Mouse (Mus musculus) gastrocnemius, postnatal 36 days (tissue): ENCODE results near the gene Sdccag8. TPM values are rescaled to one million over a fixed set of nuclear protein-coding genes. Genes with fewer than 3 reads are reported as not detected.
A peak's percentile ranks its signal among the peaks of the same experiment; 100 is the strongest.

Experiments
- DNase-seq, 2 experiments: peaks; one replicate each; pipeline ENCODE4 v3.0.0; 2022
- intact Hi-C: fragments of 180-260 bp; cut with DNase I; formaldehyde crosslinking; loops from one replicate; pipeline ENCODE4 v1.15.1; 2025
- total RNA-seq, 2 experiments: library from RNA; stranded (reverse); gene quantifications; 2 replicates each; pipeline ENCODE4 v1.2.3; 2021

The Sdccag8 gene
- total RNA-seq, 2 experiments from 2014 or later, result 3.0 to 5.7 TPM

DNA sequence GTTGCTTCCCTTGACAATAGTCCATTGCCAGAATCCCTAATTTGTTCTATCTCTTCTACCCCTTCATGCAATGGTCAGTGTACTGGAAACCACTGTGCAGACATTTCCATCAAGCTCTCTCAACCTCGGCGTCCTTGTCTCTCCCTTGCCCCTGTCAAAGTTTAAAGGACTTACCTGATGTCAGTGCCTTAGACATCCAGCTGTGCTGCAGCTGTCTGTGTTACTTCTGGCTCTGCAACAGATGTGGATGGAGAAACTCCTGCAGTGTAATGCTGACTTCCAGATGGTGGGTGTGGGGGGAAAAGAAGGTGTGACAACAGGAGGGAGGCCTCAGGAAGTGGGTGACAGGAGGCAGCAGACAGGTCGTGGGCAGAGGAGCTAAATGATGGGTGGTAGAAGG, 57.5 kb downstream of the Sdccag8 start:
- no peak for DNase-seq
- intact Hi-C loops, result no loop called here

DNA sequence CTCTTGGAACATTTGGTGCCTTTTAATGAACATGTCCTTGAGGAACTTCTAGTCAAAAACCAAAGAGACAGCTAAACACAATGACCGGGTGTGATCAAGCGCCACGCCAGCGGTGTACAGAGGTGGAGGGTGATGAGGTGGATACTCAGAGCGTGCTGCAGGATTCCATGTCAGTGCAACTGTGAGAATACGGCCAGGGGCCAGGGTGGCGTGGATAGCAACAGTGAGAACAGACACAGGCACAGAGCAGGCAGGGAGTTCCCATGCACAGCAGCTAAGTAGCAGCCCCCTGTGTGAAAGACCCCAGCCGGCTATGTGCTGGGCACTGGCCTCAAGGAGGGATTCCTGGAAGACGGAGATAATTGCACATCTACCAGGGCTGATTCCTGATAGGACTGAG, 59.0 kb downstream of the Sdccag8 start:
- intact Hi-C loops, result no loop called here
- no peak for DNase-seq

DNA sequence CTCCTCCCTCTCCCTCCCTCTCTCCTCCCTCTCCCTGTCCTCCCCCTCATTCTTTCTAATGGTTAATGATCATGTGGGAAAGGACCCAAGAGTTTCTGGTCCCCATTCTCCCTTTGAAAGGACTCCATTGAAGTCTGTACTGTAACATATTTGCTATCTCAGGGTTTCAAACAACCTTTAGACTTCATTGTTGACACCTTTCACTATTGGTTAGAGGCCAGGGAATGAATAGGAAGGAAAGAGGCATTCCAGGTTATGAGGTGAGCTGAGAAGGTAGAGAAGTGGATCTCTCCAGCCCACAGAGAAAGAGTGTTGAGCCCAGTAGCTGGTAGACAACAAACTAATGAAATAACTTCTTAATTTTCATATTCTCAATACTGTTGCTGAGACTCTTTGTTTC, 59.7 kb downstream of the Sdccag8 start:
- intact Hi-C loops, result no loop called here
- no peak for DNase-seq

DNA sequence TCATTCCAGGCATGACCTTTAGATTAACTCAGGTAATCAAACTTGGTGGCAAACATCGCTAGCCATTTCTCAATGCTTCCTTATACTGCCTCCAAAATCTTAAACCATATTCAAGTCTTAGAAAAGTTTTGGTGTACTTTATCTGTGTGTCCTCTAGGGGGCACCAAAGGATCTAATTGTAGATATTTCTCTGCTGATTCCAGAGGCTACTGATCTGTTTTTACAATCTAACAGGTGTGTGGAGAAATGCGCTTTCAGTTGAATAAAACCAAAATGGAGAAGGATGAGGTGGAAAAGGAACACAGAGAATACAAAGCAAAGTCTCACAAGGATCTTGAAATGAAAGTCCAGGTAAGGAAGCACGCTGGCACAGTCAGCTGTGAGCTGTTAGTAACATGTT, 63.3 kb downstream of the Sdccag8 start:
- intact Hi-C loops, result loop anchor here (2.0 to 5.0 kb wide), 2 partner anchors 125 to 311 kb away; no protein-coding TSS in a partner anchor
- no peak for DNase-seq

DNA sequence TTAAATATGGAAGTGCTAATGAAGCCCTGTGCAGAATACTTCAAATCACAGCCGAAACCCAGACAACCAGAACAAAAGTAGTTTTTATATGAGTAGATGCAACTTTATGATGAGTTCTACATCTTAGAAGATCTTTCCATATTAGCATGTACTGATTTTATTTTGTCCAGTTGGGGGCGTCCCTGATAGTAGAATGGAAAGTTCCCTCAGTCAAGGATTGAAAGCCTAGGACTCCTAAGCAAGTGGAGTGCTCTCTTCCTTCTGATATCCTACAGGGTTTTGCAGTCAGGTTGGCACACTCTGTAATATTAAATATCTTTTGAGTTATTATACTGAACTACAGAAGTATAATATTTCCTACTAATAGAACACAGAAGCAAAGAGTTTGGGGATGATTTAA, 64.5 kb downstream of the Sdccag8 start:
- DNase-seq, result no peak
- intact Hi-C loops, result loop anchor here (2.0 to 5.0 kb wide), 2 partner anchors 123 to 310 kb away; no protein-coding TSS in a partner anchor

DNA sequence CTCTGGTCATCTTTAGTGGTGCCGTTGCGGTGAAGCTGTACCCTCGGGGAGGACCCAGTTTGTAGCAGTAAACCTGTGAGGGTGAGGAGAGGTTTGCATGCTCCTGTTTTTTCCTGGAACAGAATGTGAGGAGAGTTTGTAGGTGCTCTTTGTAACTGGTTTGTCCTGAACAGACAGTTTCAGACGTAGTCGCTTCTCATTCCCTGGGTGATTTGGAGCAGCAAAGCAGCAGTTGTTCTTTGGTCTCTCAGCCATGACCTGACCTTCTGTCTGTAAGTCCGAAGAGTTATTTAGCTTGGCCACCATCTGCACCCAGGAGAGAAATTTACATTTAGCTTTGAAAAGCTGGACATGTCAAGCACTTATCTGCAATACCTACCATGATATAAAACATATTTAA, 65.2 kb downstream of the Sdccag8 start:
- intact Hi-C loops, result loop anchor here (2.0 to 5.0 kb wide), 4 partner anchors 123 to 823 kb away; no protein-coding TSS in a partner anchor
- DNase-seq, result no peak

DNA sequence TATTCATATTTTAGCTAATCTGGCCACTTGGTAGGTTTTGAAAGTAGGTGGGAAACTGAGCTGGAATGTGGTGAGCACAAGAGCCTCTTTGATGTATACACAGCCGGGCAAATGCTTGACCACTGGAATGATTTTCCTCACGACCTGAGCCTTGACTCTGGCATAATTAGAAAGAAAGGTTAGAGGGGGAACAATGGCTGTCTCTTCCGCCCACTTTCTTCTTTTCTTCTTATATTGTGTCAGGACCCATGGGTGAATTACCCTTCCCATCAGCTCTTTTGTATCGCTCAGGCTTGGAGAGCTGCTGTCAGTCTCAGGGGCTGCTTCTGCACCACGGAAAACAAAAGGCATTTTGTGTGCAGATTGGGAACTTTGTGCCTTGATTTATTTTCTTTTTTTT, 65.6 kb downstream of the Sdccag8 start:
- no peak for DNase-seq
- intact Hi-C loops, result loop anchor here (5.0 kb wide), 2 partner anchors 807 to 822 kb away; no protein-coding TSS in a partner anchor

DNA sequence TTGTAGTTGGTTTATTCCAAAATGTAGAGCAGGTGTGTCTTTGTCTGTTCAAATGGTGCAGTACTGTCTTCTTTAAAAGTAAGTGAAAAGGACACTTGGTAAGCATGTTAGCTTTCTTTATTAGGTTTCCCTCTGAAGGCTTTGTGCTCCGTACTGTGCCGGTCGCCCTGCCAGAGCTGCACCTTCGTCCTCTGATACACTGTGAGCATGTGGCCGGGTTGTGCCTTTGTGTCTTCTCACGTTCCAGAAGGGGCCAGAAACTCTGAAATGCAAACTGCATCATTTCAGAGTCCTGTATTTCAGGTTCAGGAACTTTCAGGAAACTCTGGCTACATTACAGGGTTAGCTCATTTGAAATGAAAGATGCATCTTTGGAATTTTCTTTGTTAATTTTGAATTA, 66.5 kb downstream of the Sdccag8 start:
- intact Hi-C loops, result loop anchor here (5.0 kb wide), 2 partner anchors 806 to 821 kb away; no protein-coding TSS in a partner anchor

DNA sequence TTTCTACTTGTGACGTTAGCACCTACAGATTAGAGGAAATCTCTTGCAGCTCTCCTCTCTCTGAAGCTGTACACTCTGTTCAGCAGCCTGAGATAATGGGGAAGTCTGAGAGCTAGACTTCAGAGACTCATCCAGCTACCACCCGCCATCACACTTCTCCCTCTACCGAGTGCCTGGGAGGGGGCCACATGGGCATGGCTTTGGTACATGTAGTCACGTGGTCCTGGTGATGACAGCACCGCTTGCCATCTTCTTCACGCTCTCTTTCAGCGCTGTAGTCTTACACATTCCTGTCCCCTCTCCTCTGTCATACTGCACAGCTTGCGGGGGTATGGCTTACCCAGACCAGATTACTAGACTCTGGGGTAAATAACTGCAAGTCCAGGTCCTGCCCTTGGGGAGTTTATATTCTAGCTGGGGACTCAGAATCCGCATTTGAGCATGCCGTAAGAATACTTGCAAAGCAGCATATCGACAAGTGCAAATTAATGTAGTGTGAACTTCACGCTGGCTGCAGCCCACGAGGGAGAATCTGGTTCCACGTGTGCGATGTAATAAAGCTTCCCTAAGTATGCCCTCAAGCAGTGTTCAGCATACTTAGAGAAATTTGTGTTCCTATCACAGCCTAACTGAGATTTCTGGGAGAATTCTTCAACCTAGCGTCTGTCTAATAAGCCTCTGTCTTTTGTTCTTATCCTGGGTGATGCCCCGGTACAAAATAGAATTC, 70.9 kb downstream of the Sdccag8 start:
- intact Hi-C loops, result no loop called here
- no peak for DNase-seq

More for the DNA sequence above, 66.5 kb downstream of the Sdccag8 start:
- no peak for DNase-seq

DNA sequence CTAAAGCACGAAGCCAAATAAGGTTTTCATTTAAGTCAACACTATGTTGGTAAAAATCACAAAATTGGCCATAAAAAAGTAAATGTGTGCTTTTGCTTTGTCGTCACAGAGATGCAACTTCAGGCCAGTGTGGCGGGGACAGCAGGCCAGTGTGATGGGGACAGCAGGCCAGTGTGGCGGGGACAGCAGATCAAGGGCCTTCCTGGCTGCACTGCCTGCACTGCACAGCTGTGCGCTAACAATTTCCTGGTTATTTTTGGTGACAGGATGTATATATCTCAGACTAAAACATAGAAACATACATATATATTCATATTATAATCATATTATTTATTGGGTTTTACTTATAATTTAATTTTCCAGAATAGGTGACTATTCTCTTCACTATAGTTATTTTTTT, 71.5 kb downstream of the Sdccag8 start:
- DNase-seq, result no peak
- intact Hi-C loops, result no loop called here

DNA sequence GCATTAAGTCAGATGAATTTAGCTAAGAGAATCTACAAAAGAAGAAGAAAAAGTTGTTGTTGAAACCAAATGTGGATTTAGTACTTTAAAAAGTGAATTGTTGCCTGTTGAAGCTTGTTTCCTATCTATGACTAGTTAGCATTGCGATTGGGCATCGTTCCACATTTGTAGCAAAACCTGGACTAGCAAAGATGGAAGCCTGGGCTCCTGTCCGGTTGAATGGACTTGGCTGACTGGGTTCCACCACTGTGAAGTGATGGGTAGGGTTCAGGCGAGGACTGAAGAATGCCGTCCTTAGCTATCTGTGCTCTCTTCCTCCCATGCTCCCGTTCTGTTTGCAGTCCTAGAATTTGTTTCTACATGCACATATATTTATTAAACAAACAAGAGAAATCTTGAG, 89.3 kb downstream of the Sdccag8 start:
- intact Hi-C loops, result no loop called here
- no peak for DNase-seq

DNA sequence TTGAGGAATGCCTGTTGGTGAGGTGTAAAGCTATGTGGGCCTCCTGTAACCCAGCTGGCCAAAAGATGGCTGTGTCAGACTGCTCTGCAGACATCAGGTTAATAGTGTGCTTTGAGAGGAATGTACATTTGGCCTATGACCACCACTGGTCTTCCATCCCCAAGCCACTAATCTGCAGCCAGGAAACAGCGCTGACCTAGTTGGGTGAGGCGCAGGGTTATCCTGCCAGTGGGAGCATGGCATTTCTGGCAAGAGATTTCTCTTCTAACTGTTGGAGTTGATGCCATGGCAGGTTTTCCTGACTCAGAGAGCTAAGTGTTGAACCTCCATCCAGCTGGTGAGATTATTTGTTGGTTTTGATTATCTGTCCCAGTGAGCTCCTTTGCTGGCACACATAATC, 101.5 kb downstream of the Sdccag8 start:
- peak; percentile 15 to 24 for DNase-seq
- intact Hi-C loops, result loop anchor here (5.0 kb wide), 1 partner anchor 91 kb away; no protein-coding TSS in a partner anchor

DNA sequence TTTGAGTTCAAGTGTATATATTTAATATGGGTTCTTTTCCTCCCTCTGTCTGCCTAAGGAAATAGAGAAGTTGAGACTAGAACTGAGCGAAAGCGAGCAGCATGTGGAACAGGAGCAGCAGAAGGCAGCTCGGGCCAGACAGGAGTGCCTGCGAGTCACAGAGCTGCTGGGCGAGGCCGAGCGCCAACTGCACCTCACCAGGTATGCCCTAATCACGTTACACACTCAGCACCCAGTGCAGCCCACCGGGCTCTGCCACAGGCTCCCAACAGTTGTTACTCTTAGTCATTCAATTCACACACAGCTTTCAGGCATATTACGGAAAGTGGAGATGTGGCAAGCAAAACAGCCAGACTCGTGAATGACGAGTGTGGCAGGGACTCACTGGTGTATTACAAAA, 105.0 kb downstream of the Sdccag8 start:
- DNase-seq, result no peak
- intact Hi-C loops, result loop anchor here (5.0 kb wide), 1 partner anchor 88 kb away; no protein-coding TSS in a partner anchor

DNA sequence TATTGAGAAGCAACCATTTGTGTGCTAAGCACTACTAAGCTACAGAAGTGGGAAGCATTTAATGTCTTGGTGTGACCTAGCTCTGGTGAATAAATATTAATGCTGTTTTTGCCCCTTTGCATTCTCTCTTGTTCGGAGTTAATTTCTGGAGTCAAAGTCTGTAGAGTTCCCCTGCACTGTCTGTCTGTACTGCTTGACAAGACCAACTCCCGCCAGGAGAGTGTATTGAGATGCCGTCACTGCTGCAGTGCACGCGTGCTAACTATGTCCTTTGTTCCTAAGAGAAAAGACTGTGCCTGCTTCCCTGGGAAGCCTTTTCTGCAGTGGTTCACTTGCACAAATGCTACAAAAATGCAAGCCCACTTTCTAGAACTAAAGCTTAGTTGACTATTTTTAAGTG, 108.4 kb downstream of the Sdccag8 start:
- no peak for DNase-seq
- intact Hi-C loops, result no loop called here

DNA sequence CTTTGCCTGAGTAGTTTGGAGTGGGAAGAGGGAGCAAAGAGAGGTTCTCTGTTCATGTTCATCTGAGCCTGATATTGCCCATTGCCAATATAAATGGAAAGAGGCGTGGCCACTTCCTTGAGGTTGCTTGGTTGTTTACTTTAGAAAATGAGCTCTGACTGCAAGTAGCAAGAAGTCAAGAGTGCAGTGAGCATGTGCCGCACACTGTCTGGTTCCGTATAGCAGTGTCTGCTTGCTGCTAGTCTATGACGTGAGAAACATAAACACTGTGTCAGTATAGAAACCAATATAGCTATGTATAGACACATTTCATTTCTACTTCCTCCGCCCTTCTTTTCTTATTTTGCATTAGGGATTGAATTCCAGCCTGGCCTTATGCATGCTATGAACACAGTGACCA, 111.5 kb downstream of the Sdccag8 start:
- DNase-seq, result no peak
- intact Hi-C loops, result no loop called here

DNA sequence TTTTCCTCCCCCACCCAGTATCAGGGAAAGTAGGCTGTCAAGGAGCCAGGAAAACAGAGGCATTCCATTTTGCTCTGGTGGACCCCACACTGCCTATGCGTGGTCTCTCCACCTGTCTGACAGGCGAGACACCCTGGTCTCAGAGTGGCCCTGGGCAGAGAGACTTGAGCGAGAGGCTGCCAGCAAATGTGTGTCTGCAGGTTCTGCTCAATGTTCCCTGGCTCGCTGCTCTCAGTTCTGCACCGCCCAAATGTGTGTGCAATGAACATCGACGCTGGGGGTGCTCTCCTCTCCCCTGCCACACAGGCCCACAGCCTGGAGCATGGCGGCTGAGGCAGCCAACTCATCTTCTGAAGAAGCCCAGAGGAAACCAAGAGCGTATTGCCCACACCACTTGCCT, 112.9 kb downstream of the Sdccag8 start:
- no peak for DNase-seq
- intact Hi-C loops, result no loop called here

DNA sequence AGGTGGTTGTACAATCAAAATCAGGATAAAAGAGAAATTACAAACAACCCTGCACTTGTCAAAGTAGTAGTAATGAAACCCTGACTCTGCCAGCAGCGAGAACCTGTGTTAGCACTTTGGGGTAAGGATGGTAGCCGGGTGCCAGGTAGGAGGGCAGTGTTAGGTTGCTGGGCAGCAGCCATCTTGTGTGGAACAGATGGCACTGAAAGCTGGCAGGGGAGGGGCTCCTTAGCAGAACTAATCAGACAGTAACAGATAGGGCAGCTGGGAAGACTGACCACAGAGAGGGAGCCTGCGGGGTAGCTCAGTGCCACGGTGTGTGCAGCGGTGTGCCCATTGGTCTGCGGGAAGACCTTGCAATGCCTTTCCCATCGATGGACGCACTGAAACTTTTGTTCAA, 115.2 kb downstream of the Sdccag8 start:
- peak; percentile 19 to 30 for DNase-seq
- intact Hi-C loops, result no loop called here

DNA sequence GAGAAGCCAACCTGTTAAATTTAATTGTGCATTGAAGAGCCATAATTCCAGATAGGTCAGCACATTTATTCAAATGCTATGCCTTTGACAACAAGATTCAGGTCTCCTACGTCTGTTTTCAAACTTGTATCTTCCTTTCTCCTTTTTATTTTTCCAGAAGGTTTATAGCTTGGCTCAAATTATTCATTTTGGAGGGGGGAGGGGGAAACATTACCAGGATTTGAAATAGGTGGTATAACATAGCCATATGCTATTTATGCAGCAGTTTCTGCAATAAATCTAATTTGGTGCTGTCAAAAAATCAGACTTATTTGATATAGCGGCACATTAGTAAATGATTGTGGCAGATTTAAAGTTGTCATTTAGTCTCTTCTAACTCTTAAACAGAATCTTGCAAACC, 116.1 kb downstream of the Sdccag8 start:
- DNase-seq, result no peak
- intact Hi-C loops, result no loop called here

DNA sequence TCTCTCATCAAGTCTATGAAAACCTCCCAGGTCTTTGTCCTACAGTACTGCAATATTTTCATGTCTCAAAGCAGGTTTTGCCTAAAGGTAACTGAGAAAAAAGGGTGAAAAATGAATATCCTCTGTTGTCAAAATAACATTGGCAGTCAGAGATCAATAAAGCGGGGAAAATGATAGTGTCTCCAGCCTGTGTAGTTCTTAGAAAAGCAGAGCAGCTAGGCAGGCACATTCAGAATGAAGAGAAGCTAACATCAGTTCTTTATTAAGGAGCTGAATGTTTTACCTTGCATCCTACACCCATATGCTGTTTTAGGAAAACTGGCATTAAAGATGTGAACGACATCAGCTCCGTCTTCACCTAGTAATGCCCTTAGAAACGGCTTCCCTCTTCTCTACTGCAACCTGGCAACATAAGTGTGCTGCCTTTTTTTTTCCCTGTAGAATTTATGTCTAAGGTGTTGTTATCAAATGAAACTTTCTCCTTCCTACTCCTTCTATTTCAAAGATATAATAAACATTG, 116.6 kb downstream of the Sdccag8 start:
- DNase-seq, result no peak
- intact Hi-C loops, result no loop called here

DNA sequence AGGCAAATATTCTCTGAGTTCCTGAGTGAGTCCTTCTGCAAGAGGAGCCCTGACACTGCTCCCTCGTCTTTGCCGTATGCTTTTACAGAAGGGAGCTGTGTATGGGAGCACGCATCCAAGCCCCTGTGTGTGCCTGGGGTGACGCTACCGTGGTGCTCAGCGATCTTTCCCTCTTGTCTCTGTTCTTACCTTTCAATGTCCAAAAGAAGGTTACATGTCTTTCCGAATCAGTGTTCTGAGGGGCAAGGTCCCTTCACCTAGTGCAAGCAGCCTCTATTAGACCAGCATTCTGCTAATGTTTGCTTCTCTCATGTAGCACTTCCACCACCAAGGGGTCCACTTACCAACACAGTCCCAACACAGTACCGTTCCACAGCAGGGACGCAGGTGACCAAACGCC, 117.1 kb downstream of the Sdccag8 start:
- DNase-seq, result no peak
- intact Hi-C loops, result no loop called here

DNA sequence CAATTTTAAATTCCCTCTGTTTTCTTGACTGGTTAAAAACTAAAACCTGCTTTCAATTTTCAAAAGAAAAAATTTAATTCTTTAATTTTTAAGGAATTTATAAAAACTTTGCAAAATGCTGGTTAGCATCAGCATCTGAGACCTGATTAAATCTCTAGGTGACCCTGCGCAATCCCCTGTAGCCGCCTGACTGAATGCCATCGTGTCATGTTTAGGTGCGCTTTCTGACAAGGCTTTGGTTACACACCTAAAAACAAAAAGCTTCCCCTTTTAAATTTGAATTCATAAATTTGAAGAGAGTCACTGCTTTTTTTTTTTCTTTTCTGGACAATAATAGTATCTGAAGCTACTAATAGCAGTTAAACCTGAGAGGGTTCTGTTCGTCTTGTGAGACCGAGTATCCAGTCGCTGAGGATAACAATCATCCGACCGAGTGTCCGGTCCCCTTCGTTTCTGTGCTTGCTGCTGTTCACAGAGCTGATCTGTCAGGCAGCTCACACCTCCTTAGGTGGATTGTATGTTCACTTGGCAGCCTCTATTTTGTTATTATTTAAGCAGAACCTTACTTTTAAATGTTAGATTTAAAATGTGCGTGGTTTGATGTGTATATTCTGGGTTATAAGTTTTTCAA, 118.0 kb downstream of the Sdccag8 start:
- intact Hi-C loops, result no loop called here
- no peak for DNase-seq

DNA sequence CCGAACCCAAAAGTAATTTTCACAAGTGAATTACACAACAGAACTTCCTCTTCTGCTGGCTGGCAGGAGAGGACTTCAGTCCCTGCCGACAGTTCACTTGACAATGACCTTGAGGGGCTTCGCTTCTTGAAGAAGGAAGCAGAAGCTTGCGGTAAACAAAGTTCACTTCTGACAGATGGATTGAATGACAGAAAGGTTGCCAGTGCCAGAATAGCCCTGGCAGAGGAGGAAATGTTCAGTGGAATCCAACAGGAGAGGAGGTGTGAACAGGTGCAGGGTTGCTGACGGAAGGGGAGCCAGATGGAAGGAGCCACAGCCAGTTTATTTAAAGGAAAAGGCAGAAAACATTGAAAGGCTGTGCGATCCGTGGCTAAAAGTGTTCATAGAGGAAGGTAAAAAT, 118.9 kb downstream of the Sdccag8 start:
- DNase-seq, result peak; percentile 24 to 38
- intact Hi-C loops, result no loop called here
